Mouse (Mus musculus): Measurements from ENCODE around the gene Sorcs3.

GRCm38 (mm10) chr19:48378006-48378540 is 172.2 kb downstream of the Sorcs3 start:
- TF ChIP-seq E2F4 (IDR thresholded peaks at IDR 0.05; ENCODE audit: insufficient read depth) (no peak), POLR2A (IDR thresholded peaks at IDR 0.05; ENCODE audit: insufficient read length, low read depth) (no peak), MYOD1 (IDR thresholded peaks at IDR 0.05; ENCODE audit: control insufficient read depth in 1 of 3, insufficient read length in 2 of 3, low read depth in 2 of 3) (no peak), POLR2AphosphoS2 (IDR thresholded peaks at IDR 0.05; ENCODE audit: insufficient read length, low read depth) (no peak), TCF3 (IDR thresholded peaks at IDR 0.05; ENCODE audit: insufficient read length, low read depth) (no peak), MYOG (IDR thresholded peaks at IDR 0.05; ENCODE audit: control insufficient read depth in 1 of 3, insufficient read depth in 1 of 3, insufficient read length in 2 of 3, low read depth in 2 of 3) (no peak), MAX (IDR thresholded peaks at IDR 0.05; ENCODE audit: low read depth) (no peak)
